Mouse (Mus musculus) heart, adult 9 months (tissue): Measurements from ENCODE around the gene Ndufv2.

ENCODE experiments used
- DNase-seq, 2 experiments: peaks; one replicate each; pipeline ENCODE4 v3.0.0; 2022; ENCODE audit warnings: low spot score in 2 of 2

Gene Ndufv2

GRCm38 (mm10) chr17:66101380-66102330 is at the start of gene Ndufv2:
Ndufv2 (minus strand) TSS chr17:66101559.
- peak; percentile 92 to 93 for DNase-seq

- no peak for DNase-seq
Observed at GRCm38 (mm10) chr17:66131212-66131611, 29.9 kb upstream of the Ndufv2 start.

GRCm38 (mm10) chr17:66130371-66130770 is 29.0 kb upstream of the Ndufv2 start:
- DNase-seq = no peak

GRCm38 (mm10) chr17:66125211-66125610 is 23.9 kb upstream of the Ndufv2 start:
- no peak for DNase-seq

GRCm38 (mm10) chr17:66123816-66124610 is 22.7 kb upstream of the Ndufv2 start:
- no peak for DNase-seq

- peak; percentile 83 to 91 for DNase-seq
Observed at GRCm38 (mm10) chr17:66123066-66123815, 21.9 kb upstream of the Ndufv2 start, which contains the start of gene Ddx11. Ddx11 (plus strand) TSS chr17:66123520.

GRCm38 (mm10) chr17:66120701-66121100 is 19.3 kb upstream of the Ndufv2 start:
- no peak for DNase-seq

- no peak for DNase-seq
Observed at GRCm38 (mm10) chr17:66118991-66119390, 17.6 kb upstream of the Ndufv2 start.

- DNase-seq = no peak
Observed at GRCm38 (mm10) chr17:66112166-66112565, 10.8 kb upstream of the Ndufv2 start.

- peak; percentile 86 to 88 for DNase-seq
Observed at GRCm38 (mm10) chr17:66111402-66111959, 10.1 kb upstream of the Ndufv2 start, which contains the start of gene Washc1. Washc1 (plus strand) TSS chr17:66111545.

GRCm38 (mm10) chr17:66110746-66111145 is 9.4 kb upstream of the Ndufv2 start:
- DNase-seq = peak in 1 of 2 experiments; percentile 16

- no peak for DNase-seq
Observed at GRCm38 (mm10) chr17:66108198-66108597, 6.8 kb upstream of the Ndufv2 start.

GRCm38 (mm10) chr17:66107466-66107865 is 6.1 kb upstream of the Ndufv2 start:
- DNase-seq = no peak

GRCm38 (mm10) chr17:66106601-66107267 is 5.4 kb upstream of the Ndufv2 start:
- DNase-seq = peak; percentile 39 to 54

- DNase-seq = no peak
Observed at GRCm38 (mm10) chr17:66104076-66104475, 2.7 kb upstream of the Ndufv2 start.

- no peak for DNase-seq
Observed at GRCm38 (mm10) chr17:66100566-66101379, 586 bp downstream of the Ndufv2 start.

- DNase-seq = no peak
Observed at GRCm38 (mm10) chr17:66092664-66093063, 8.7 kb downstream of the Ndufv2 start.

- no peak for DNase-seq
Observed at GRCm38 (mm10) chr17:66092065-66092464, 9.3 kb downstream of the Ndufv2 start.

GRCm38 (mm10) chr17:66091392-66091791 is 10.0 kb downstream of the Ndufv2 start:
- no peak for DNase-seq

GRCm38 (mm10) chr17:66090251-66090650 is 11.1 kb downstream of the Ndufv2 start:
- no peak for DNase-seq
